Mouse (Mus musculus) liver, postnatal 0 days (tissue): ENCODE results near the gene Trim63. TPM values are rescaled to one million over a fixed set of nuclear protein-coding genes. Genes with fewer than 3 reads are reported as not detected.

Experiments used
- ATAC-seq: fragments of 200-750 bp; cut with Nextera tagmentation; 2 replicates; pipeline ENCODE4 v1.8.0; 2017; ENCODE audit warnings: mild to moderate bottlenecking, moderate library complexity
- DNase-seq: peaks from one replicate; pipeline ENCODE4 v3.0.0-alpha.2; 2016
- H3K27ac ChIP-seq: fragments of 300-500 bp; sonication (generic); 2 replicates; pipeline ENCODE4 v1.5.1; 2014; ENCODE audit warnings: antibody characterized with exemption, moderate library complexity, mild to moderate bottlenecking, low read depth
- H3K27me3 ChIP-seq: fragments of 300-500 bp; sonication (generic); 2 replicates; pipeline ENCODE4 v1.6.1; 2014; ENCODE audit warnings: low read length, control low read depth, mixed read lengths; ENCODE audit not compliant: insufficient read depth
- H3K36me3 ChIP-seq: fragments of 300-500 bp; sonication (generic); replicated peaks from 2 replicates; pipeline ENCODE4 v1.6.1; 2014; ENCODE audit warnings: mild to moderate bottlenecking, control low read depth, low read length, moderate library complexity, mixed read lengths; ENCODE audit not compliant: insufficient read depth
- H3K4me1 ChIP-seq: fragments of 300-500 bp; sonication (generic); 2 replicates; pipeline ENCODE4 v1.6.1; 2014; ENCODE audit warnings: antibody characterized with exemption, mild to moderate bottlenecking, control low read depth; ENCODE audit not compliant: insufficient read depth
- H3K4me2 ChIP-seq: fragments of 300-500 bp; sonication (generic); 2 replicates; pipeline ENCODE4 v1.6.1; 2014; ENCODE audit warnings: low read depth, mild to moderate bottlenecking, low read length, moderate library complexity, mixed read lengths
- H3K4me3 ChIP-seq: fragments of 300-500 bp; sonication (generic); 2 replicates; pipeline ENCODE4 v1.5.1; 2014; ENCODE audit warnings: low read depth, low read length
- H3K9ac ChIP-seq: fragments of 300-500 bp; sonication (generic); replicated peaks from 2 replicates; pipeline ENCODE4 v1.6.1; 2014; ENCODE audit warnings: mild to moderate bottlenecking, moderate library complexity
- H3K9me3 ChIP-seq: fragments of 300-500 bp; sonication (generic); 2 replicates; pipeline ENCODE4 v1.6.1; 2016; ENCODE audit warnings: mild to moderate bottlenecking, control low read depth, low read length, mixed read lengths
- CTCF ChIP-seq: sonication (generic); IDR thresholded peaks from 2 replicates; pipeline ENCODE4 v1.5.1; 2016; ENCODE audit warnings: antibody characterized with exemption, low read depth
- EP300 ChIP-seq: IDR thresholded peaks from 2 replicates; pipeline ENCODE4 v1.6.1; 2016; ENCODE audit warnings: antibody characterized with exemption, low read depth, mild to moderate bottlenecking
- WGBS: fragments of 180-500 bp; shearing (Covaris S2); extraction: QIAGEN DNeasy Blood & Tissue Kit; methylation state at CpG from one replicate; pipeline ENCODE4 v1.1.7; 2014; ENCODE audit not compliant: insufficient replicate concordance; 5-methylcytosine and 5-hydroxymethylcytosine counted together
- polyA plus RNA-seq: library from polyadenylated mRNA; unstranded; fragments of >200 nt; fragmentation: Nextera tagmentation; extraction: Ambion mirVana; gene quantifications from 2 replicates; pipeline ENCODE4 v1.2.1, GENCODE M21; 2015

Trim63 gene
- polyA plus RNA-seq, 1 experiment from 2014 or later = 0.34 TPM

DNA sequence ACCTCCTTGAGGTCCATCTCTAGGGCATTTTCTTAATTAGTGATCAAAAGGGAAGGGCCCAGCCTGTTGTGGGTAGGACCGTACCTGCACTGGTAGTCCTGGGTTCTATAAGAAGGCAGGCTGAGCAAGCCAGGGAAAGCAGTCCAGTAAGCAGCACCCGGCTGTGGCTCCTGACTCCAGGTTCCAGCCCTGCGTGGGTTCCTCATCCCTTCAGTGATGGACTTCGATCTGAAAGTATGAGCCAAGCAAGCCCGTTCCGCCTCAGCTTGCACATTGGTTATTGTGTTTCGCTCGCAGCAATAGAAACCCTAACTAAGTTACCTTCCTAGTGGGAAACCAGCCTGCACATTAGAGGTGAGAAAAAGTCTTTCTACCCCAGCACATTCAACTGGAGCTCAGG, 17.6 kb upstream of the Trim63 start:
- H3K4me1 ChIP-seq = no peaks in the 10 kb centered on the region
- DNase-seq (no peak), ATAC-seq (no peak)
- TF ChIP-seq EP300 = no peak
- no peak for TF ChIP-seq CTCF
- peaks cover 8% of the 10 kb centered on the region for H3K27me3 ChIP-seq
- H3K27ac ChIP-seq = no peak overlapping the region
- 0 out of 2 replicates have a peak, but pooled peaks cover 2% of the 10 kb centered on the region for H3K9me3 ChIP-seq
- H3K9ac ChIP-seq = no peak overlapping the region
- no peaks in the 10 kb centered on the region for H3K36me3 ChIP-seq
- no peak overlapping the region for H3K4me2 ChIP-seq
- 84% methylated on average over 8 of the region's 8 CpGs for WGBS
- H3K4me3 ChIP-seq = no peak overlapping the region

DNA sequence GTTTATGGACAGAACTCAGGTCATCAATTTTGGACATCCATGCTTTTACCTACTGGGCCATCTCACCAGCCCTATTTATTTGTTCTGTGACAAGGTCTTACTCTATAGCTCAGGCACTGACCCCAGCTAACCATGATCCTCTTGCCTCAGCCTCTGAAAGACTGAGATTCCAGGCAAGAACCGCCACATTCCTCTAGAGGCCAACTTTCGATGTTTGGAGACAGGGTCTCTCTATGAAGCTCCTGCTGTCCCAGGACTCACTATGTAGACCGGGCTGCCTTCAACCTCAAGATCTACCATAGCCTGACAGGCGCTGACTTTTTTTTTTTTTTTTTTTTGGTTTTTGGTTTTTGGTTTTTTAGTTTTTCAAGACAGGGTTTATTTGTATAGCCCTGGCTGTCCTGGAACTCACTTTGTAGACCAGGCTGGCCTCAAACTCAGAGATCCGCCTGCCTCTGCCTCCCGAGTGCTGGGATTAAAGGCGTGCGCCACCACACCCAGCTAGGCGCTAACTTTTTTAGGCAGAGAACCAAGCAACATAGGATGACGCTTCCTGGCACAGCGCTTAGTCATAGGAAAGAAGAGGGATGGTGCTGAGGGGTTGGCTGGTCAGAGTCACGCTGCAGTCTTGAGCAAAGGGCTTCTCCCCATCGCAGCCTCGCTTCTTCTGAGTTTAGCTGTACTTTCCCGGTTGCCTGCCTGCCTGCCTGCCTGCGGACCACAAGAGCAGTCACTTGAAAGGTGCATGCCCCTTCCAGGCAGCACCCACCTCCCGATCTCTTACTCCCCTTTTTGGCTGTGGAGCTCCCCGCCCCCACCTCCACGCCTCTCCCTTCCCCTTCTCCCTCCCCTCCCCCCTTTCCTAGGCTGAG, 16.1 kb upstream of the Trim63 start:
- H3K36me3 ChIP-seq = no peaks in the 10 kb centered on the region
- DNase-seq = no peak
- 61% methylated on average over 19 of the region's 19 CpGs for WGBS
- H3K27ac ChIP-seq = no peak overlapping the region
- 0 out of 2 replicates have a peak, but pooled peaks cover 2% of the 10 kb centered on the region for H3K9me3 ChIP-seq
- H3K4me2 ChIP-seq = no peak overlapping the region
- no peak for ATAC-seq
- H3K4me3 ChIP-seq = no peak overlapping the region
- TF ChIP-seq CTCF (no peak), EP300 (no peak)
- H3K4me1 ChIP-seq = no peaks in the 10 kb centered on the region
- H3K27me3 ChIP-seq = peaks cover 4% of the 10 kb centered on the region; the same call in 1 of the 2 replicates
- H3K9ac ChIP-seq = no peak overlapping the region

DNA sequence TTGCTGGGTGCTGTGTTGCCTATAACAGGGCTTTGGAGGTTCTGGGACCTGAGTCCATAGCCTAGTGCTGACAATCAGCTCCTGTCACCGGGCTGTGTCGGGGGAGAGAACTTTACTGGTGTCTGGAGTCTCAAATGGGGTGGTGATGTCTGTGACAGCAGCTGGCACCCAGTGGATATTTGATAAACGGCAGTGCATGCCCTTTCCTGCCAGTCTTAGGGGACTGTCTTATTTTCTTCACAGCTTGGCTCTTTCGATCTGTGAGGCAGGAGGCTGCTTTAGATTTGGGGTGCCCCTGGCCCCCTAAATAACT, 15.5 kb upstream of the Trim63 start:
- Histone ChIP-seq H3K4me2 (no peak overlapping the region), H3K9ac (no peak overlapping the region), H3K27ac (no peak overlapping the region), H3K9me3 (0 out of 2 replicates have a peak, but pooled peaks cover 2% of the 10 kb centered on the region), H3K27me3 (no peaks in the 10 kb centered on the region), H3K36me3 (no peaks in the 10 kb centered on the region), H3K4me3 (no peak overlapping the region), H3K4me1 (no peaks in the 10 kb centered on the region)
- ATAC-seq (no peak), DNase-seq (no peak)
- WGBS = 52% methylated on average over 4 of the region's 4 CpGs
- TF ChIP-seq EP300 = no peak
- no peak for TF ChIP-seq CTCF

DNA sequence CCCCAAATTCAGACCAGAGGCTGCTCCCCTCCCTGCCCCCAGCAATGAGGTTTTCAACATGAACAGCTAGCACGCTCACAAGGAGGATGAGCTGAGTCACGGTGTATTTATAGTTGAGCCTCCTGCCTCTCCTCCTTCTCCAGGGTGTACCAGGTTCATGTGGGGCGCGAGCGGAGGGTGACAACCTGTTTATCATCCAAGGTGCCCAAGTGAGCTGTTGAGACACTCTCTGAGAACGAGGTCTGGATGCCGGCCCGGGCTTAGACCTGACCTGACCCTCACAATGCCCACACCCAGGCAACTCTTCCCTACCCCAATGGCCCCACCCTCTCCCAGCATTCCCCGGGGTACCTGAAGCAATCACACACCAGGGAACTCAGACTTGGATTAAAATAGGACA, 14.6 kb upstream of the Trim63 start:
- DNase-seq (no peak), ATAC-seq (no peak)
- H3K27me3 ChIP-seq = no peaks in the 10 kb centered on the region
- no peak overlapping the region for H3K9ac ChIP-seq
- WGBS = 47% methylated on average over 9 of the region's 9 CpGs
- H3K27ac ChIP-seq = no peak overlapping the region
- 0 out of 2 replicates have a peak, but pooled peaks cover 2% of the 10 kb centered on the region for H3K9me3 ChIP-seq
- no peak overlapping the region for H3K4me3 ChIP-seq
- TF ChIP-seq CTCF (no peak), EP300 (no peak)
- no peak overlapping the region for H3K4me2 ChIP-seq
- H3K36me3 ChIP-seq = no peaks in the 10 kb centered on the region
- no peaks in the 10 kb centered on the region for H3K4me1 ChIP-seq

DNA sequence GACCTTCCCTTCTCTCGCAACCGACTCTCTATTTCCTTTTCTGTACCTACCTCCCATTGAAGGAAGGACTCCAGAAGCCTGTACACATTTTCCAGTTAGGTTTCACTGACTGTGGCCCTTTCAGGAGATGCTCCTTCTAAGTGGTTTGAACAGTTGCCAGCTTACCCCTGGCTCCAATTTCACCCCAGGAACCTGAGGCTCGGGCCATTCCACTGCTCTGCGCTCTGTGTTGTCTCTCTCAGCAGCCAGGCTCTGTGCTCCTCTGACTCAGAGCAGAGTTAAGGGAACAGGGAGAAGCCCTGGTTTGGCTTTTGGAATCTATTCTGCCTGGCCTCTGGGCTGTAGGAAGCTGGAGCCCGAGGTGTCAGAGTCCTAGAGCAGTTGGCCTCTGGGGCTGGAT, 12.8 kb upstream of the Trim63 start:
- TF ChIP-seq EP300 (no peak), CTCF (no peak)
- Histone ChIP-seq H3K27ac (no peak overlapping the region), H3K4me3 (no peak overlapping the region), H3K4me1 (peaks cover 2% of the 10 kb centered on the region), H3K4me2 (no peak overlapping the region), H3K27me3 (no peaks in the 10 kb centered on the region), H3K36me3 (no peaks in the 10 kb centered on the region), H3K9me3 (no peaks in the 10 kb centered on the region), H3K9ac (no peak overlapping the region)
- ATAC-seq (no peak), DNase-seq (no peak)
- 80% methylated on average over 5 of the region's 5 CpGs for WGBS

DNA sequence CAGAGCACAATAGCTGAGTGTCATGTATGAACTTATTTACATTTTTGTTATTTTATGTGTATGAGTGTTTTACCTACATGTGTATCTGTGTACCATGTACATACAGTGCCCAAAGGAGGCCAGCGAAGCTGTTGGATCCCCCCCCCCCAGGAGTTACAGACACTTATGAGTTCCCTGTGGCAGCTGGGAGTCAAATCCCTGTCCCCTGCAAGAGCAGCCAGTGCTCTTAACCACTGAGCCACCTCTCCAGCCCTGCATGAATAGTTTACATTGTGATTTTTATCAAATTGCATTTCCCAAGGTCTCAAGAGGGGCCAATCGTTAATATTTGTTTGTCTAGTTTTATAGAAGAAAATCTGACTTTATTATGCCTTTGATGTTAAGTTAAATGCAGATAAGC, 8.0 kb upstream of the Trim63 start:
- no peaks in the 10 kb centered on the region for H3K9me3 ChIP-seq
- 51% methylated on average over 2 of the region's 2 CpGs for WGBS
- no peaks in the 10 kb centered on the region for H3K27me3 ChIP-seq
- no peaks in the 10 kb centered on the region for H3K36me3 ChIP-seq
- peak overlapping the region; percentile 30; the same call in 1 of the 2 replicates for H3K27ac ChIP-seq
- DNase-seq = no peak
- H3K4me3 ChIP-seq = no peak overlapping the region
- peak overlapping the region; percentile 54; the same call in 1 of the 2 replicates for H3K4me2 ChIP-seq
- peak; percentile 50 for ATAC-seq
- H3K9ac ChIP-seq = no peak overlapping the region
- peaks cover 8% of the 10 kb centered on the region for H3K4me1 ChIP-seq
- no peak for TF ChIP-seq EP300
- no peak for TF ChIP-seq CTCF
